Mouse (Mus musculus) erythroblast, embryonic 14.5 days (primary cell): ENCODE data around the gene Tedc2.

Source experiments
- GATA1 ChIP-seq: IDR thresholded peaks from 2 replicates; pipeline ENCODE4 v1.6.1; 2012; ENCODE audit warnings: low read length, inconsistent platforms, mixed read lengths
- TAL1 ChIP-seq: IDR thresholded peaks from 3 replicates; pipeline ENCODE4 v1.6.1; 2012; ENCODE audit warnings: low read length, inconsistent platforms, mixed read lengths

DNA sequence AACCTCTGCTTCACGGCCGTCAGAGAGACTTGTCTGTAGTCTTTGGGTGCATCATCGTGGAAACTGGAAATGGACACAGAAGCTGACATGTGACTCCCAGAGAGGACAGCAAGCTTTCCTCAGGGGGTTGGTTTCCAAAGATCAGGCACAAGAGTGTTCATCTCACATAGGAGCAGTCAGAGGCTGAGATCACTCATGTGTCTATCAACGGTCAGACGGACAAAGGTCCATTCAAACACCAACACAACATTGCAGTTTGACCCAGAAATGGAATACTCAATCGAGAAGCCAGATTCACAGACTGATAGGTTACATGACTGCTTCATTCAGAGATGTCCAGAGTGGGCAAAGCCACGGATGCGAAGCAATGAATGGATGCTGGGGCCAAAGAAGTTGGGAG, 6.1 kb upstream of the Tedc2 start:
- TF ChIP-seq GATA1 (no peak), TAL1 (no peak)
